Mouse (Mus musculus) kidney, postnatal 10 days (tissue): ENCODE results near the gene Zp2.

ENCODE experiments used
- DNase-seq: peaks from one replicate; pipeline ENCODE4 v3.0.0; 2021; ENCODE audit warnings: mixed read lengths

Zp2 gene

GRCm38 (mm10) chr7:120128951-120129350 lies 16.1 kb downstream of the Zp2 start:
- no peak for DNase-seq

GRCm38 (mm10) chr7:120127686-120128059 lies 17.4 kb downstream of the Zp2 start:
- DNase-seq, result no peak

GRCm38 (mm10) chr7:120126976-120127685 lies 18.0 kb downstream of the Zp2 start:
- DNase-seq, result no peak

GRCm38 (mm10) chr7:120124844-120125243 lies 20.2 kb downstream of the Zp2 start:
- DNase-seq, result peak; percentile 82

- no peak for DNase-seq
Measured at GRCm38 (mm10) chr7:120123776-120124175, 21.3 kb downstream of the Zp2 start.

GRCm38 (mm10) chr7:120117529-120117928 lies 27.6 kb downstream of the Zp2 start:
- DNase-seq, result no peak

GRCm38 (mm10) chr7:120116976-120117375 lies 28.1 kb downstream of the Zp2 start:
- DNase-seq, result no peak

GRCm38 (mm10) chr7:120109676-120110075 lies 35.4 kb downstream of the Zp2 start:
- no peak for DNase-seq

- DNase-seq, result no peak
Measured at GRCm38 (mm10) chr7:120106356-120106755, 38.7 kb downstream of the Zp2 start.

GRCm38 (mm10) chr7:120104975-120105374 lies 40.1 kb downstream of the Zp2 start:
- DNase-seq, result no peak

GRCm38 (mm10) chr7:120103019-120103567 lies 42.0 kb downstream of the Zp2 start:
- peak; percentile 57 for DNase-seq

- peak; percentile 97 for DNase-seq
Measured at GRCm38 (mm10) chr7:120102164-120102972, 42.7 kb downstream of the Zp2 start, which contains the start of gene Tmem159. TSS of gene Tmem159 (plus strand) at chr7:120102353.

GRCm38 (mm10) chr7:120098403-120098802 lies 46.7 kb downstream of the Zp2 start:
- peak; percentile 88 for DNase-seq

- DNase-seq, result peak; percentile 77
Measured at GRCm38 (mm10) chr7:120097845-120098244, 47.2 kb downstream of the Zp2 start.

- no peak for DNase-seq
Measured at GRCm38 (mm10) chr7:120095180-120095579, 49.9 kb downstream of the Zp2 start, which contains the start of gene Dnah3. TSS of gene Dnah3 (minus strand) at chr7:120095280.

GRCm38 (mm10) chr7:120094216-120094615 lies 50.9 kb downstream of the Zp2 start:
- no peak for DNase-seq

GRCm38 (mm10) chr7:120093033-120093432 lies 52.1 kb downstream of the Zp2 start:
- DNase-seq, result no peak

- DNase-seq, result no peak
Measured at GRCm38 (mm10) chr7:120080177-120080576, 64.9 kb downstream of the Zp2 start.
